Mouse (Mus musculus): ENCODE data around the gene Brd9. TPM values are rescaled to one million over a fixed set of nuclear protein-coding genes. Genes with fewer than 3 reads are reported as not detected.
"Not testable (repeated sequence)": the region's sequence is repeated elsewhere in the genome, so short reads cannot be mapped to it uniquely, and the experiment has no call there.

The Brd9 gene
- total RNA-seq, 2 experiments from 2014 or later, result 56.2 to 56.6 TPM

- no peak for DNase-seq (ENCODE audit: low spot score in 2 of 2)
Observed at GRCm38 (mm10) chr13:73990325-73990724, 52.7 kb downstream of the Brd9 start.

DNA sequence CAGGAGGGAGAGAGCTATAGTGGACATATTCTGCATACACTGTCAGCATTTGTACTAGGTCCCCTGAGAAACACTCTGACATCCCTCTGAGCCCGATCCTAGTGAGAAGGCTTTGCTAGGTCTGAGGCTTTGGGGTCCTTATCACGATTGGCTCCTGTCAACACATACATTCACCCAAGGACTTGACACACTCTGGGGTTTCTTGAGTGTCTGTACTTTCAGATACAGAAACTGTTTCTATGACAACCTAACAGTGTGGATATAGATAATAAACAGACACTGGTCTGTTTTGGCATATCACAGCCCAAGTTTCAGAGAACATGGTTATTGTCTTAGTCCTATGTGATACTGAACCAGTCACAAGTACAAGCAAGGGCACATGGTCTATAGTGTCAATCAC, 53.1 kb downstream of the Brd9 start:
- DNase-seq (ENCODE audit: low spot score in 2 of 2), result no peak

DNA sequence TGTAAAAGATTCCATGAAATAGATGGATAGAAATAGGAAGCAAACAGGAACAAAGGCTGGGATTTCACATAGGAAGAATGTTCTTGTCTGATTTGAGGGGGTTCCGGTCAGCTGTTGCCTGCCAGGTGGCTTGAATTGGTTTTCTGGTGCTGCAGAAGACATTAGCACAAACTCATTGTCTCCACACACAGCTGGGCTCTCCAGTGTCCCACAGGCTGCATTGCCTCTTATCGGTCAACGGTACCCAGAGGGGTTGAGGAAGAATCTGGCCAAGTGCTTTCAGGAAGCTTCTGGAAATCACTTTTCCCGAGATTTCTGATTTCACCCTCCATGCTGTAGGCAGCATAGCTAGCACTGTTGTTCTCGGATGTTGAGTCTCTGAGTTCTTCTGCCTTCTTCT, 53.7 kb downstream of the Brd9 start:
- no peak for DNase-seq (ENCODE audit: low spot score in 2 of 2)

DNA sequence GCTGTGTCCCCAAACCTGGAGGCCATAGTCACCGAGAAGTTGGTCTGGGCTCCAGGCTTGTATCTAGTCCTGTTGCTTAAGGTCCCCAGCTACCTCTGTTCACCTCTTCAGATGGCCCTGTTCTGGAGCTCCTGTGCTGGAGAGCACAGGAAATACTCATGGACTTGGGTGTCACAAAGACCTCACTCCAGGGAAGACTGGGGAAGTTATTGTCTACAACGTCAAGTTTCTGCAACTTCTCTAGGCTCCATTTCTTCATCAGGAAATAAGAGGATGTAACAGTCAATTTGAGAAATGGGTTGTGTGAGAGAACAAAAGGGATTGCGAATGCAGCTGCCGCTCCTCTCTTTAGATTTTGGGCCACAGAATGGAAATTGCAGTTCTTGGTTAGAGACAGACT, 58.8 kb downstream of the Brd9 start:
- no peak for DNase-seq (ENCODE audit: low spot score in 2 of 2)

DNA sequence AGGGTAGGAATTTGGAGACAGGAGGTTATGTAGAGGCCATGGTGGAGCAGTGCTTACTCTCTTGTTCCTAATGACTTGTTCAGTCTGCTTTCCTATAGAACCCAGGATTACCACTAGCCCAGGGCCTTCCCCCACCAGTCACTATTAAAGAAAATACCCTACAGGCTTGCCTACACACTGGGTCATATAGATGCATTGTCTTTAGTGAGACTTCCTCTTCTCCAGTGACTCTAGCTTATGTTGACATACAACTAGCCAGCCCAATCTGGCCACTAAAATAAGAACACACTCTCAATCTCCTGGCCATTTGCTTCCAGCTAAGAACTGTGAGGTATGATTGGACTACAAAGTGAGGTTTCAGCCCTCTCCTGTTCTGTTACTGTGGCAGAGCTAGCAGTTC, 62.9 kb downstream of the Brd9 start:
- DNase-seq (ENCODE audit: low spot score in 2 of 2), result no peak

DNA sequence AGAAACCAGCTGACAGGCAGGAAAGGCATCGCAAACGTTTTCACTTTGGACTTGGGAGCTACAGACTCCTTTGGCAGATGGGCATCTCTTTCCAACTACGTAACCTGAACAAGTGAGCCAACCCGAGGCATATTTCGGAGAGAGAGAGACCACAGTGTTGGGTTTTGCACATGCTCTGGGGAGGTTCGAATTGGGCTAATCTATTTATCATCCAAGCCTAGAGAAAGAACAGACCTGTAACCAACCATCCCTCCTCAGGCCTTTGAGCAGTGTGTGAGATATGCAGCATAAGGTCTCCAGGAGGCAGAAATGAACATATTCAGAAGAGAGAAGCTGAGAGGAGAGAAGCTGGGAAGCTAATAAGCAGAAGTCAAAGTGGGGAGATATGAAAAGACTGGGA, 63.4 kb downstream of the Brd9 start:
- no peak for DNase-seq (ENCODE audit: low spot score in 2 of 2)

DNA sequence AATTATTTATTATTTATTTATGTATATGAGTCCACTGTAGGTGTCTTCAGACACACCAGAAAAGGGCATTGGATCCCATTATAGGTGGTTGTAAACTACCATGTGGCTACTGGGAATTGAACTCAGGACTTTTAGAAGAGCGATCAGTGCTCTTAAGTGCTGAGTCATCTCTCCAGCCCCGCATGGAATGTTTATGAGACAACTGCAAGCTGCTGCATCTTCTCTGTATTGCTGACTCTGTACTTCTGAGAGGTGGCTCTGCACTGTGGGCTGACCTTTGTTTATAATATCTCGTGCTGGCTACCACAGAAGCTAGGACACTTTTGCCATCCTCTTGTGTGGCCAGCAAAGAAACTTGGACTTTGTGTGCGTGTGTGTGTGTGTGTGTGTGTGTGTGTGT, 63.9 kb downstream of the Brd9 start:
- DNase-seq (ENCODE audit: low spot score in 2 of 2), result no peak

DNA sequence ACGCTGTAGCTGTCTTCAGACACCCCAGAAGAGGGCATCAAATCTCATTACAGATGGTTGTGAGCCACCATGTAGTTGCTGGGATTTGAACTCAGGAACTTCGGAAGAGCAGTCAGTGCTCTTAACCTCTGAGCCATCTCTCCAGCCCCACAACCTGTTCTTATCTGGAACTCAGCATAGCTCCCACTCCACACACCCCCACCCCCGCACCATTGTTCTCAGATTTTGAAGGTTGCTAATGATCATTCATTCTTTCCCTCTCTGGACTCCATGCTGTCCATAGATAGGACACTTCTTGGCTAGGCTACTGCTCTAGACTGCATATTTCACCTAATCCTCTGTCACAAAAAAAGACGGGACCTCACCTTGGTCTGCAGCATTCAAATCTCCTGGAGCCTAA, 69.3 kb downstream of the Brd9 start:
- not testable (repeated sequence) for DNase-seq (ENCODE audit: low spot score in 2 of 2)

GRCm38 (mm10) chr13:74008216-74008615, 70.6 kb downstream of the Brd9 start:
- not testable (repeated sequence) for DNase-seq (ENCODE audit: low spot score in 2 of 2)

GRCm38 (mm10) chr13:74008948-74009718, 71.5 kb downstream of the Brd9 start, which contains the start of gene Tppp:
TSS of gene Tppp (plus strand) at chr13:74009407.
- peak; percentile 77 to 80 for DNase-seq (ENCODE audit: low spot score in 2 of 2)

DNA sequence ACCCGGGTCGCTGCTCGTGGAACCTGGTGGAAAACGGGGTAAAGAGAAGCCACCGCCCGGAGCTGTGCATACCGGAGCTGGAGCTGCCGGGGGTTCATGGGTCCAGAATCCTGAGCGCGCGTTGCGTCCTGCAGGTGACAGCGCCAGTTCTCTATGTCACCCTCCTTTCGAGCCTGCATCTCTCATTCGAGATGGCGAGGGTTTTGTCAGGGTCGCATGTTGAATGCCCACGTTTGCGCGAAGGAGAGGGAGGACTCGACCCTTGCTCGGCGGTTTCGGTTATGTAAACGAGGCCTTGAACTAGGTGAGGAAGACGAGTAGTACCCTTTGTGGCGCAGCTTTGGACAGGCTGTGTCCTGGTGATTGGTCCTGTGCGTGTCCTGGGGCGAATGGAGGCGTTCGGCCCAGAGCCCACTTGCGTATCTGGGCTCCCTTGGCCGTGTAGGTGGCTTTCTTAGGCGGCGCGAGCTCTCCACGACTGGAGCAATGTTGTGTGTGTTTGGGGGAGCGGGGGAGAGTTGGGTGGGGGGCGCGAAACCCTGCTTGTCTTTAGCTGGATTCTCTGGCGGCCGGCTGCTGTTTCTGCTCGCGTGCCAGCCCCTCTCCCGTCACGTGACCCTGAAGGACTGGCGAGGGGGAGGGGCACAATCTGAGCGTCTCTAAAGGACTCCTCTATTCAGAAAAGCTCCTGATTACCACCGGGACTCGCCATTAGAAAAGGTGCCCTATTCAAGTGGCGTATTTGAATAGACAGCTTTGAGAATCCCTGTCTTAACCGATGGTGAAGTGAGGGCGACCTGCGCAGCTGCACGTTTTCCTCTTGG, 72.4 kb downstream of the Brd9 start:
- DNase-seq (ENCODE audit: low spot score in 2 of 2), result peak in 1 of 2 experiments; percentile 24

Small RNAs within 50 kb of the gene (microRNA-seq; reads per million reads assigned to microRNA genes)
- gene Gm25197, result not detected

Other genes starting within 250 kb of the Brd9 start
- 1 to 10 TPM in 1 of 2 experiments, under 1 TPM in 1; 0.37 to 2.9 TPM for gene Slc6a19, start 232.9 kb upstream of the Brd9 start, total RNA-seq (2021)
- gene Slc12a7, start 204.7 kb upstream of the Brd9 start, total RNA-seq (2021), result 10 to 100 TPM; 43.2 to 44.1 TPM
- 1 to 10 TPM; 5.0 to 5.6 TPM for gene Nkd2, start 90.2 kb upstream of the Brd9 start, total RNA-seq (2021)
- 1 to 10 TPM; 8.3 to 9.4 TPM for gene Trip13, start within 50 bp of the Brd9 start, total RNA-seq (2021)
- not detected for gene Zdhhc11, start 26.0 kb downstream of the Brd9 start, total RNA-seq (2021)
- gene Tppp, start 71.6 kb downstream of the Brd9 start, total RNA-seq (2021), result 1 to 10 TPM; 3.1 to 4.3 TPM
- gene Cep72, start 124.5 kb downstream of the Brd9 start, total RNA-seq (2021), result 10 to 100 TPM in 1 of 2 experiments, 1 to 10 TPM in 1; 8.9 to 10.7 TPM
- 1 to 10 TPM in 1 of 2 experiments, under 1 TPM in 1; 0.42 to 3.2 TPM for gene Slc9a3, start 183.6 kb downstream of the Brd9 start, total RNA-seq (2021)

Data from adrenal gland, postnatal 4 days (tissue).